Mouse (Mus musculus): ENCODE measurements around the gene Eaf1.

DNA sequence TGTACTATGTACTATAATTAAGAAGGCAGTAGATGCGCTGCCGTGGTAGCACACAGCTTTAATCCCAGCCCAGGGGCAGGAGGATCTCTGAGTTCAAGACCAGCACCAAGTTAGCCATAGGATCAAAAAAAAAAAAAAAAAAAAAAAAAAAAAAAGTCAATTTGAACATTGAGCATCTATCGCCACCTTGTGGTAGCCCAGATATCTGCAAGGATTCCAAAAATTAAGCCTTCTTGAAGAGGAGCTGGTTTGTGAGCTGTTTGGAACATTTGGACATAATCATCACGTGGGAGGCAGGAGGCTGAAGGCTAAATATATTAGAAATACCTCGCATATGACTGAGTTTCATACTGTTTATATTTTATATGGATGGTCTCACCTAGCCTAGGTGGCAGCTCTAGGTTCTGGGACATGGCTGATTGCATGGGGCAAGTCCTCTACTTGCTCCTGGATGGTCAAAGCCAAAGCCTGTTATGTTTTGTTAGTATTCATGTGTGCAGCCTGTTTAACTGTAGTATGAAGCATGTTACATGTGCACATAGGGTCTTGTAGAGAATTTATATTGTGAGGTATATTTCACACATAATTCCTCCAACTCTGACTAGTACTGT lies 21.6 kb upstream of the Eaf1 start:
- TF ChIP-seq CTCF (IDR thresholded peaks at IDR 0.05; ENCODE audit: insufficient read depth, low read depth, low read length) (no peak), POLR2A (IDR thresholded peaks at IDR 0.05; ENCODE audit: insufficient read depth, low read depth, low read length) (no peak)
